Mouse (Mus musculus) neural tube, embryonic 11.5 days (tissue): ENCODE measurements around the gene Gm11077. TPM values are rescaled to one million over a fixed set of nuclear protein-coding genes. Genes with fewer than 3 reads are reported as not detected.

ENCODE experiments used
- ATAC-seq: fragments of 200-750 bp; cut with Nextera tagmentation; 2 replicates; pipeline ENCODE4 v1.8.0; 2017; ENCODE audit warnings: moderate number of reproducible peaks, mild to moderate bottlenecking, moderate TSS enrichment, moderate library complexity; ENCODE audit not compliant: insufficient read depth, low FRiP score, low TSS enrichment
- DNase-seq: peaks from one replicate; pipeline ENCODE4 v3.0.0-alpha.2; 2015; ENCODE audit warnings: low spot score
- H3K27ac ChIP-seq: fragments of 300-500 bp; sonication (generic); 2 replicates; pipeline ENCODE4 v1.5.1; 2014; ENCODE audit warnings: low read depth, mild to moderate bottlenecking, low read length
- H3K27me3 ChIP-seq: fragments of 300-500 bp; sonication (generic); 2 replicates; pipeline ENCODE4 v1.6.1; 2014; ENCODE audit warnings: mild to moderate bottlenecking, low read length, mixed read lengths; ENCODE audit not compliant: control insufficient read depth, insufficient read depth
- H3K36me3 ChIP-seq: fragments of 300-500 bp; sonication (generic); 2 replicates; pipeline ENCODE4 v1.6.1; 2014; ENCODE audit warnings: mild to moderate bottlenecking, low read length, moderate library complexity, mixed read lengths; ENCODE audit not compliant: control insufficient read depth, insufficient read depth
- H3K4me1 ChIP-seq: fragments of 300-500 bp; sonication (generic); 2 replicates; pipeline ENCODE4 v1.6.1; 2014; ENCODE audit warnings: low read length, mixed read lengths; ENCODE audit not compliant: control insufficient read depth, insufficient read depth
- H3K4me2 ChIP-seq: fragments of 300-500 bp; sonication (generic); 2 replicates; pipeline ENCODE4 v1.6.1; 2014; ENCODE audit warnings: low read depth, mild to moderate bottlenecking, moderate library complexity
- H3K4me3 ChIP-seq: fragments of 300-500 bp; sonication (generic); 2 replicates; pipeline ENCODE4 v1.5.1; 2014; ENCODE audit warnings: low read depth, low read length
- H3K9ac ChIP-seq: fragments of 300-500 bp; sonication (generic); 2 replicates; pipeline ENCODE4 v1.6.1; 2014; ENCODE audit warnings: mild to moderate bottlenecking, low read length
- H3K9me3 ChIP-seq: fragments of 300-500 bp; sonication (generic); 2 replicates; pipeline ENCODE4 v1.6.1; 2016; ENCODE audit warnings: low read length; ENCODE audit not compliant: control insufficient read depth
- WGBS: fragments of 180-500 bp; shearing (Covaris S2); extraction: QIAGEN DNeasy Blood & Tissue Kit; methylation state at CpG from one replicate; pipeline ENCODE4 v1.1.7; 2014; 5-methylcytosine and 5-hydroxymethylcytosine counted together
- polyA plus RNA-seq: library from polyadenylated mRNA; unstranded; fragments of >200 nt; fragmentation: Nextera tagmentation; extraction: Ambion mirVana; gene quantifications from 2 replicates; pipeline ENCODE4 v1.2.1, GENCODE M21; 2014

Gm11077 gene
- polyA plus RNA-seq, 1 experiment from 2014 or later = not detected

GRCm38 (mm10) chr6:140698596-140698995 is 30.5 kb upstream of the Gm11077 start:
- DNase-seq (no peak), ATAC-seq (no peak)
- Histone ChIP-seq H3K27ac (no peak overlapping the region), H3K4me1 (no peaks in the 10 kb centered on the region), H3K4me3 (no peak overlapping the region), H3K4me2 (no peak overlapping the region), H3K36me3 (no peaks in the 10 kb centered on the region), H3K27me3 (no peaks in the 10 kb centered on the region), H3K9ac (no peak overlapping the region), H3K9me3 (no peaks in the 10 kb centered on the region)
- 100% methylated on average over 1 of the region's 1 CpGs for WGBS

DNA sequence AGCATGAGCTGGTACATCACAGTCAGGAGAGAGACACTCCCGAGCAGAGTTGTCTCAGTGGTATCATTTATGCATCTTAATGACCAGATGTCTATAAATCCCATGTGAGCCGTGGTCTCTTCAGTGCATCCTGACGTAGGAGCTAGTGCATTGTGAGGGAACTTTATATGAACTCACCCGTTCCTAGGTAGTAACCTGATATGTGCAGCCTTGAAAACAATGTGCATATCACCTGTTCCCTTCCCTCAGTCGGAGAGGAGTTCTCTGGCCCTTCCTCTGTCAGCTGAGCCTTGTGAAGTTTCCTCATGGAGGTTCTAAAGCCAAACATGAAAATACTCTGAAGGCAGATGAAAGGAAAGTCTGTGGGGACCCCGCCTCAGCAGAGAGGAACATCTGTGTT is 27.8 kb upstream of the Gm11077 start:
- Histone ChIP-seq H3K4me1 (no peaks in the 10 kb centered on the region), H3K9me3 (no peaks in the 10 kb centered on the region), H3K27me3 (no peaks in the 10 kb centered on the region), H3K4me2 (no peak overlapping the region), H3K27ac (no peak overlapping the region), H3K4me3 (no peak overlapping the region), H3K36me3 (no peaks in the 10 kb centered on the region), H3K9ac (no peak overlapping the region)
- DNase-seq (no peak), ATAC-seq (no peak)
- 68% methylated on average over 6 of the region's 6 CpGs for WGBS

- H3K4me1 ChIP-seq = 0 out of 2 replicates have a peak, but pooled peaks cover 3% of the 10 kb centered on the region
- no peak overlapping the region for H3K4me2 ChIP-seq
- no peaks in the 10 kb centered on the region for H3K27me3 ChIP-seq
- WGBS = 89% methylated on average over 10 of the region's 10 CpGs
- H3K27ac ChIP-seq = no peak overlapping the region
- H3K9ac ChIP-seq = no peak overlapping the region
- DNase-seq (no peak), ATAC-seq (no peak)
- H3K9me3 ChIP-seq = no peaks in the 10 kb centered on the region
- no peaks in the 10 kb centered on the region for H3K36me3 ChIP-seq
- H3K4me3 ChIP-seq = no peak overlapping the region
These were observed 24.0 kb upstream of the Gm11077 start for GRCm38 (mm10) chr6:140705132-140705531.

- H3K4me1 ChIP-seq = 0 out of 2 replicates have a peak, but pooled peaks cover 3% of the 10 kb centered on the region
- H3K27me3 ChIP-seq = no peaks in the 10 kb centered on the region
- no peak overlapping the region for H3K4me3 ChIP-seq
- H3K9me3 ChIP-seq = no peaks in the 10 kb centered on the region
- no peaks in the 10 kb centered on the region for H3K36me3 ChIP-seq
- DNase-seq (no peak), ATAC-seq (no peak)
- H3K27ac ChIP-seq = no peak overlapping the region
- H3K9ac ChIP-seq = no peak overlapping the region
- 88% methylated on average over 5 of the region's 5 CpGs for WGBS
- H3K4me2 ChIP-seq = no peak overlapping the region
These were observed 23.0 kb upstream of the Gm11077 start for GRCm38 (mm10) chr6:140706056-140706455.

GRCm38 (mm10) chr6:140708059-140708458 is 21.0 kb upstream of the Gm11077 start:
- 72% methylated on average over 10 of the region's 10 CpGs for WGBS
- no peak for ATAC-seq
- Histone ChIP-seq H3K4me2 (no peak overlapping the region), H3K9ac (no peak overlapping the region), H3K4me3 (no peak overlapping the region), H3K36me3 (no peaks in the 10 kb centered on the region), H3K27me3 (no peaks in the 10 kb centered on the region), H3K27ac (no peak overlapping the region), H3K9me3 (no peaks in the 10 kb centered on the region), H3K4me1 (0 out of 2 replicates have a peak, but pooled peaks cover 3% of the 10 kb centered on the region)
- no peak for DNase-seq

DNA sequence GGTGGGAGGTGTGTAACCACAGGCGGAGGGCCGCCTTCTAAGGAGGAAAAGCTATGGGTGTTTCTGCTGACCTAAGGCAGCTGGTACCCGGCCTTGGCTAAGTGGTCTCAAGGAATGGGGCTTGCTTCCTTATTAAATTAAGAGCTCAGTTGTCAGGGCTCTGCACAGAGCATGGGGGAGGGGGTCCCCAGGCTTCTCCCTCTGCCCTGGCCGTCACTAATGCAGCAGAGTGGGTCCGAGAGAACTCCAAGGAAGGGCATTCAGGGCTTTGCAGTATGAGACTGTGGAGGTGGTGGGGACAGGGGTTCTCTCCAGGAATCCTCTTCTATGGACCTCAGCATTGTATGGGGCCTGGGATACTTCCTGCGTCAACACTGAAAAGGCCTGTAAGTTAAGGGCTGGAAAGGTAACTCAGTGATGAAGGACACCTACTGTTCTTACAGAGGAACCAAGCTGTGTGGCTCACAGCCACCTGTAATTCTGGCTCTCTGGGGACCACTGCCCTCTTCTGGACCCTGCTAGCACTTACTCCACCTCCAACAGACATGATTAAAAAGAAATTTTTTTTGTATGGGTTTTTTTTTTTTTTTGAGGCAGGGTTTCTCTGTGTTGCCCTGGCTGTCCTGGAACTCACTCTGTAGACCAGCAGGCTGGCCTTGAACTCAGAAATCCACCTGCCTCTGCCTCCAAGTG is 19.5 kb upstream of the Gm11077 start:
- no peak overlapping the region for H3K9ac ChIP-seq
- ATAC-seq (no peak), DNase-seq (no peak)
- no peak overlapping the region for H3K4me3 ChIP-seq
- WGBS = 72% methylated on average over 6 of the region's 6 CpGs
- 0 out of 2 replicates have a peak, but pooled peaks cover 3% of the 10 kb centered on the region for H3K4me1 ChIP-seq
- no peaks in the 10 kb centered on the region for H3K36me3 ChIP-seq
- H3K9me3 ChIP-seq = no peaks in the 10 kb centered on the region
- no peak overlapping the region for H3K4me2 ChIP-seq
- no peaks in the 10 kb centered on the region for H3K27me3 ChIP-seq
- H3K27ac ChIP-seq = no peak overlapping the region

GRCm38 (mm10) chr6:140712754-140713153 is 16.3 kb upstream of the Gm11077 start:
- H3K36me3 ChIP-seq = no peaks in the 10 kb centered on the region
- no peaks in the 10 kb centered on the region for H3K9me3 ChIP-seq
- no peak overlapping the region for H3K4me3 ChIP-seq
- ATAC-seq (no peak), DNase-seq (peak; percentile 70)
- no peaks in the 10 kb centered on the region for H3K27me3 ChIP-seq
- WGBS = 7% methylated on average over 11 of the region's 11 CpGs
- H3K4me2 ChIP-seq = no peak overlapping the region
- 0 out of 2 replicates have a peak, but pooled peaks cover 3% of the 10 kb centered on the region for H3K4me1 ChIP-seq
- no peak overlapping the region for H3K27ac ChIP-seq
- no peak overlapping the region for H3K9ac ChIP-seq

- Histone ChIP-seq H3K36me3 (no peaks in the 10 kb centered on the region), H3K27ac (no peak overlapping the region)
- WGBS = 26% methylated on average over 10 of the region's 10 CpGs
These were observed 14.1 kb upstream of the Gm11077 start for GRCm38 (mm10) chr6:140714905-140715365.

DNA sequence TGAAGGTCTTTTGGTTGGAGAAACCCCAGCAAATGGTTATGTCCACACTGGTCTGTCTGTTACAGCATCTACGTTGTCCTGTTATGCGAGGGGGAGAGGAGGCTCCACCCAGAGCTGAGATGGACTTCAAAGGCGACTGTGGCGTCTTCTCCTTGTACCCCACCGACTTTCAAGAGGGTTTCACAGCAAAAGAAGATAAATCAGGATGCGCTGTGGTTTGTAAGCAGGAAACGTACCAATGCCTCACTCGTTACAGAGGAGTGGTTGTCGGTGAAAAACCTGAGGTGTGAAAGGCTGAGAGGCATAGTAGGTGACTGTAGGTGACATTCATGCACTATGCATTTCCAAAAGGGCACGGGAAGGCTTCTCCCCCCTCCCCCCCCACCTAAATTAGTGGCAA is 7.0 kb upstream of the Gm11077 start:
- Histone ChIP-seq H3K9me3 (no peaks in the 10 kb centered on the region), H3K4me2 (no peak overlapping the region), H3K4me1 (no peaks in the 10 kb centered on the region), H3K4me3 (no peak overlapping the region), H3K36me3 (no peaks in the 10 kb centered on the region), H3K27ac (no peak overlapping the region), H3K9ac (no peak overlapping the region), H3K27me3 (no peaks in the 10 kb centered on the region)
- ATAC-seq (no peak), DNase-seq (no peak)
- WGBS = 81% methylated on average over 10 of the region's 10 CpGs

More at GRCm38 (mm10) chr6:140714905-140715365, 14.1 kb upstream of the Gm11077 start:
- DNase-seq (peak; percentile 78), ATAC-seq (peak; percentile 51)
- H3K4me2 ChIP-seq = no peak overlapping the region
- H3K4me3 ChIP-seq = no peak overlapping the region
- no peaks in the 10 kb centered on the region for H3K4me1 ChIP-seq
- no peaks in the 10 kb centered on the region for H3K9me3 ChIP-seq
- no peak overlapping the region for H3K9ac ChIP-seq
- no peaks in the 10 kb centered on the region for H3K27me3 ChIP-seq
